Mouse (Mus musculus) bone marrow macrophage, adult 2 months (primary cell): ENCODE measurements around the gene Ppm1e.

ENCODE experiments used
- CTCF ChIP-seq: IDR thresholded peaks from 2 replicates; pipeline ENCODE4 v1.5.1; 2012; ENCODE audit warnings: low read depth, mild to moderate bottlenecking, low read length, moderate library complexity
- POLR2A ChIP-seq: IDR thresholded peaks from 2 replicates; pipeline ENCODE4 v1.6.1; 2012; ENCODE audit warnings: mild to moderate bottlenecking, low read depth, low read length, borderline replicate concordance

DNA sequence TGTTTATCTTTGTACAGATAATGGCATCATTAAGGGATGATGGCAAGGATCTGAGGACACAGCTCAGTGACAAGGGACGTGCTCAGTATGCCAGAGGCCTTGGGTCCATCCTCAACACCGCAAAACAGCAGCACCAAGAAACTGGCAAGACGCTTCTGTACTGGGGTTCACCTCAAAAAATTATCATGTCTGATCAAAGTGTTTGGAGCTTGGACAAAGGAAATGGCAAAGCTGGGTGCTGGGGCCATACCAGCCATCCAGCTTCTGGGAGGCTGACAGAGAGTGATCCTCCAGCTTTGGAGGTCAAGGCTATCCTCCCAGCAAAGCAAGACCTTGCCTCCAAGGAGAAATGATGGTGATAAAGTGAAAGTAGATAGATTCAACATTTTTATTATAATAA lies 32.4 kb downstream of the Ppm1e start:
- no peak for TF ChIP-seq CTCF
- no peak for TF ChIP-seq POLR2A
